Mouse (Mus musculus): Measurements from ENCODE around the gene Nudt5.

Nudt5 gene

DNA sequence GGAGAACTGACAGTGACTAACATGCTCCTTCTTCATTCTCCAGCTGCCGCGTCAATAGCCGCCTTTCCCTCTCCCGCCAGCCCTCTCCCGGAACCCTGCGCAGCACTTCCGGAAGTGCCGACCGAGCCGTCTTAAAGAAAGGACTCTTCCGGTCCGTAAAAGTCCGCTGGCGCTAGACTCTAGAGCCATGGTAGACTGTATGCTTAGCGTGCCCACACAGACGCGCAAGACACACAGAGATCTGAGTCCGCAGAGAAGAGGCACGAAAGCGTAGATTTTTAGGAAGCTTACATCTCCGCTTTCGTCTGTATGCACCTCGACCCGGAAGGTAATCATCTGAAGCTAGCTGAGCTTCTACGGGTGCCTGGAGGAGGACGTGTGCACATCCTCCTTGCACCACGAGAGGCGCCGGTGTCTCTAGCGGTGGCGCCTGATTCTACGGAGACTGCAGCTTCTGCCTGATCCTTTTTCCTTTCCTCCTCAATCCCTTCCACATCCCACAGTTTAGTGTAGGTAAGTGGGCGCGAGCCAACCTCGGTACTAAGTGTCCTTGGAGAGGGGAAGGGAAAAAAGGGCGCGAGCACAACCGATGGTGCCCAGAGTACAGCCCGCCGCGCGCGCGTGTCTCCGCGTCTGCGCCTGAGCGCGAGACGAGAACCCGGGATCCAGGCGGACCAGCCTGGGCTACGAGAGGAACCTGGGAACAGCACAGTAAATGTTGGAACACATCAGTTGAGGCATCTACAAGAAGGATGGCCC, at the start of gene Nudt5, which contains the start of gene Cdc123:
TSS of gene Nudt5 (plus strand) at position 147 of the 759 bp plus-strand sequence.
TSS of gene Cdc123 (minus strand) at position 292 of the 759 bp plus-strand sequence.
- DNase-seq (ENCODE audit: low read depth) = peak; percentile 95

- no peak for DNase-seq (ENCODE audit: low read depth)
These were observed 46.8 kb upstream of the Nudt5 start for GRCm38 (mm10) chr2:5797816-5798672.

GRCm38 (mm10) chr2:5801182-5801640, 43.6 kb upstream of the Nudt5 start:
- DNase-seq (ENCODE audit: low read depth) = no peak

DNA sequence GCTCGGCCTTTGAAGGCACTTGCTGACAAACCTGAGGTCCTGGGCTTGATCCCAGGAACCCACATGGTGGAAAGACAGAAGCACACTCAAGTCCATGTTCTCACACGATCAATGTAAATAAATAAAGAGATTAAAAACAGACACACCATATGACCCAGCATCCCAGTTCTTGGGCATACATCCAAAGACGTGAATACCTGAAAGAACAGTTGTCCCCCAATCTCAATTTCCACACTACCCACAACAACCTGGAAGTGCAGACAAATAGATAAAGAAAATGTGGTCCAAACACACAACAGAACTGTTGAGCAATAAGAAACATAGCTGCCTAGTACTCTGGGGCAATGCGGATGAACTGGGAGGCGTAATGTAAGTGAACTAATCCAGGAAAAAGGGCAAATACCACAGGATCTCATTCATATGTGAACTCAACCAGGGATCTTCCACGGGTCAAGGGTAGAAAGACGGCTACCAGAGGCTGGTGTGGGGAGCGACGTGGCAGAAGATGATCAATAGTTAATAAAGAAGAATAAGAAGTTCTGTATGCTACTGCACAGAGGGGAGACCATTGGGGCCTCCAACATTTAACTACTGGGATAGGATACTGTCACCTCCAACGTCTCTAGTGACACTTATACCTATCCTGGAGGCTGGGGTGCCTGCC, 42.8 kb upstream of the Nudt5 start:
- DNase-seq (ENCODE audit: low read depth) = no peak

GRCm38 (mm10) chr2:5804440-5805045, 40.3 kb upstream of the Nudt5 start:
- DNase-seq (ENCODE audit: low read depth) = no peak

DNA sequence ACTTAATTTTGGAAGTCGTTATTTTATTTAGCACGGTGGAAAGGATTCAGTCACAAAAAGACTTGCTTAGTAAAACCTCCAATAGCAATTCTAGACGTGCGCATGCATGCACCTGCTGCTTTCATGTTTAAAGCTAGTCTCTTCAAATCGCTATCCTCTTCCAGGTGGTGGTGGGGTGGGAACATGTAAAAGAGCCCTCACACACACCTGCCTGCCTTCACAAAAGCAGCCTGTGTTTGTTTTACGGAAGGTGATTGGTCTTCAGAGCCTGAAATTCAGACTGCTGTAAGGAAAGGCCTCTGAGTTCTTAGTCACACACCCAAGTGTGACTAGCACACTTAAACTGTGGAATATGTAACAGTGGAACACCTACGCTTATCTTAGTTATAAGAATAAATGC, 39.6 kb upstream of the Nudt5 start:
- DNase-seq (ENCODE audit: low read depth) = no peak

DNA sequence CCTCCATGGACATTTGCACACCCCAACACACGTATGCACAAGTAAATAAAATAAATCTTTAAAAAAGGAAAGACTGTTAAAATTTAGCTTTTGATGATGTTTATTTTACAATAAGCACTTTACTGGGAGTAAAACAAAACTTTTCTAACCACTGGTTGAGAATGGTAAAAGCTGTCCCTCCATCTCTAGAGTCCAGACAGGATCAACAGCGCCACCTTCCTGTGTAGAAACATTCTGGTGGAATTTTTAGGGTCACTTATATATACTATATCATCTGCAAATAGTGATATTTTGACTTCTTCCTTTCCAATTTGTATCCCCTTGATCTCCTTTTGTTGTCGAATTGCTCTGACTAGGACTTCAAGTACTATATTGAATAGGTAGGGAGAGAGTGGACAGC, 38.6 kb upstream of the Nudt5 start:
- DNase-seq (ENCODE audit: low read depth) = peak; percentile 33

GRCm38 (mm10) chr2:5810036-5810718, 34.6 kb upstream of the Nudt5 start:
- DNase-seq (ENCODE audit: low read depth) = no peak

GRCm38 (mm10) chr2:5811235-5811782, 33.5 kb upstream of the Nudt5 start:
- no peak for DNase-seq (ENCODE audit: low read depth)

DNA sequence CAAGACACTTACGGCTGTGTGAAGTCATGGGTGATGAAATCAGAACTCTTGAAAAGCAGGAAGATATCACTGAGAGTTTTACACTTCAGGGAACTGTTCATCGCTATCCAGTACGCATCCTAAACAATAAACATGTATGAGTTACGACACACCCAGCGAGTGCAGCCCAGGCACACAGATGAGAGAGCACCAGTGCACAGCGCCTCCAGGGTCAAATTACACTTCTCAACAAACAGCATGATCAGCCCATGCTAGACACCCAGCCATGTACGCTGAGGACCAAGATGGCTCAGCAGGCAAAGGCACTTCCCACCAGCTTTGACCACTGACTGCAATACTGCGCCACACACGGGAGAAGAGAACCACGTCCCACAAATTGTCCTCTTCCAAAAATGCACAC, 23.6 kb upstream of the Nudt5 start:
- no peak for DNase-seq (ENCODE audit: low read depth)

DNA sequence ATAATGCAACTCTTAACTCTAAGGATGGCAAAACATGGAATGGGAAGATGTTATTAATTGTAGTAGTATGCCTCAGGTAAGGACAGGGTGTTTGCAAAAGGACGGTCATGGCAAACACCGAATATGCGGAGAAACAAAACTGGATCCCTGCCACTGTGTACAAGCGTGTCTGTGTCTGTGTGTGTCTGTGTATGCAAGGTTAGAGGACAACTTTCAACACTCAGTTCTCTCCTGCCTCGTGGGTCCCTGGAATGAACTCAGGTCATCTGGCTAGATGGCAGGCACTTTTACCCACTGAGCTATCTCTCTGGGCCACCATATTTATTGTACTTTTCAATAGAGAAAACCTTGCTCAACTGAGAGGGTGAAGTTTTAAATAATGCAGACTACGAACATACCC, 22.4 kb upstream of the Nudt5 start:
- DNase-seq (ENCODE audit: low read depth) = no peak

- DNase-seq (ENCODE audit: low read depth) = peak; percentile 20
These were observed 20.6 kb upstream of the Nudt5 start for GRCm38 (mm10) chr2:5824213-5824612.

- no peak for DNase-seq (ENCODE audit: low read depth)
These were observed 20.1 kb upstream of the Nudt5 start for GRCm38 (mm10) chr2:5824685-5825084.

- no peak for DNase-seq (ENCODE audit: low read depth)
These were observed 19.4 kb upstream of the Nudt5 start for GRCm38 (mm10) chr2:5825265-5825913.

DNA sequence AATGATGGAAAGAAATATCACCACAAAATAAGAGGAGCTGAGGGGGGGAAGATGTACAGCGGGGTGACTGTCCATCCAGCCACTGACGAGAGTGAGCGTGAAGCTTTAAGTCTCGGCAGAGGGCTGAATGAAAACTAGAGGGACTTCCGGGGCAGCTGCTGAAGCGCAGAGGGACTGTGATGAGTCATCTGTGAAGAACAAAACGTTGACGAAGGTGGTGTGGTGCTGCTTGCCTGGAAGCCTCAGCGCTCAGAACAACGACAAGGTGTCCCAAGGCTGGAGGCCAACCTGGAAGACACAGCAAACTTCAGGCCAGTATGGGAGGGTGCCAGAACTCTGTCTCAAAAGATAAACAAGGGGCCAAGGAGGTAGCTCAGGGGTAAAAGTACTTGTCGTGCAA, 4.0 kb upstream of the Nudt5 start:
- DNase-seq (ENCODE audit: low read depth) = peak; percentile 55

DNA sequence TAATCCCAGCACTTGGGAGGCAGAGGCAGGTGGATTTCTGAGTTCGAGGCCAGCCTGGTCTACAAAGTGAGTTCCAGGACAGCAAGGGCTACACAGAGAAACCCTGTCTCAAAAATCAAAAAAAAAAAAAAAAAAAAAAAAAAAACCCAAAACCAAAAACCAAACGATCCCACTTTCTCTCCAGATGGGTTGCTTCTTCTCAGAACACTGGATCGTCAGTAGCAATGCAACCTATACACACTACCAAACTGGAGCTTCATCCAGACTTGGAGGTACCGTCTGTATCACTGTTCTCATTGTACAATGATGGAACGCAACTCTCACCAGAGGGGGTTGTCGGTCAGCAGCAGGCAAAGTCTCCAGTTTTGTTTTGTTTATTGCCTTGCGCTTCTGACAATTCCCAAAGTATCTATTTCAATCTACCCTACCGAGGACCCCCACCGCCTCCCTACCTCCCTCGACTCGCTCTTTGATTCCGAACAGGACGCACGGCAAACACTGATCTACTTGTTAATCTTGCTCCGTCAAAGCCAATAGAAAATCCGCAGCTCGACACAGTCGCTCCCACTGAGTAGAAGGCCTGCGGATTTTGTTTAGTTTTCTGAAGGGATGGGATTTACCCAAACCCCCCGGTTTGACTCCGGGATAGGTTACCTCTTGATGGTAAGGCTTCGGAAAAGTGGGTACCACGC, 492 bp upstream of the Nudt5 start:
- DNase-seq (ENCODE audit: low read depth) = no peak

- no peak for DNase-seq (ENCODE audit: low read depth)
These were observed 1.0 kb downstream of the Nudt5 start for GRCm38 (mm10) chr2:5845826-5846225.

GRCm38 (mm10) chr2:5851116-5851515, 6.3 kb downstream of the Nudt5 start:
- peak; percentile 7 for DNase-seq (ENCODE audit: low read depth)

GRCm38 (mm10) chr2:5851866-5852265, 7.0 kb downstream of the Nudt5 start:
- no peak for DNase-seq (ENCODE audit: low read depth)

DNA sequence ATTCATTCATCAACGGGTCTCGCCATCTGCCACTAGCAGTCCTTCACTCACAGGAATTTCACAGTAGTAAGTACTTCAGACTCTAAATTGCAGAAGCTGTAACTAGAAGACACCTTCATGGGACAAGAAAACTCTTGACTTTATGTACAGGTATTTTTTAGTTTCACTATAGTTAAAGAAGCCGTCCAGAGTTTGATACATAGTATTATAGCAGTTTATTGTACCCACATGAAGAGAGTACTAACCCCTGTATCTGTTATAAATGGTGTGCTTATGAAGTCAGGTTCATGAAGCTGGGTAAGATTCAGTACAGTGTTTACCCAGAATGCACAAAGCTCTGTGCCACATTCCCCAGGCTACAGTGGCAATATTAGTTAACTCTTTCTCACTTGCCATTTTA, 18.0 kb downstream of the Nudt5 start, which contains the start of gene Gm13199:
TSS of gene Gm13199 (minus strand) at position 101 of the 400 bp plus-strand sequence.
- DNase-seq (ENCODE audit: low read depth) = no peak

All from induced T-regulatory cell, adult 2 months (primary cell).